Mouse (Mus musculus) lung, embryonic 14.5 days (tissue): ENCODE measurements around the gene Morn4. TPM values are rescaled to one million over a fixed set of nuclear protein-coding genes. Genes with fewer than 3 reads are reported as not detected.

Experiments
- ATAC-seq: fragments of 200-750 bp; cut with Nextera tagmentation; 2 replicates; pipeline ENCODE4 v1.8.0; 2017; ENCODE audit warnings: mild to moderate bottlenecking, moderate TSS enrichment, moderate library complexity; ENCODE audit not compliant: insufficient read depth
- DNase-seq: peaks from one replicate; pipeline ENCODE4 v3.0.0-alpha.2; 2015
- H3K27ac ChIP-seq: fragments of 300-500 bp; sonication (generic); 2 replicates; pipeline ENCODE4 v1.5.1; 2014; ENCODE audit warnings: low read depth, mild to moderate bottlenecking, moderate library complexity
- H3K27me3 ChIP-seq: fragments of 300-500 bp; sonication (generic); 2 replicates; pipeline ENCODE4 v1.6.1; 2014; ENCODE audit warnings: low read length, control low read depth; ENCODE audit not compliant: insufficient read depth
- H3K36me3 ChIP-seq: fragments of 300-500 bp; sonication (generic); 2 replicates; pipeline ENCODE4 v1.6.1; 2014; ENCODE audit warnings: control low read depth; ENCODE audit not compliant: insufficient read depth
- H3K4me1 ChIP-seq: fragments of 300-500 bp; sonication (generic); 2 replicates; pipeline ENCODE4 v1.6.1; 2014; ENCODE audit warnings: antibody characterized with exemption, control low read depth; ENCODE audit not compliant: insufficient read depth
- H3K4me2 ChIP-seq: fragments of 300-500 bp; sonication (generic); 2 replicates; pipeline ENCODE4 v1.6.1; 2014; ENCODE audit warnings: mild to moderate bottlenecking
- H3K4me3 ChIP-seq: fragments of 300-500 bp; sonication (generic); 2 replicates; pipeline ENCODE4 v1.5.1; 2014; ENCODE audit warnings: low read depth, low read length
- H3K9ac ChIP-seq: fragments of 300-500 bp; sonication (generic); 2 replicates; pipeline ENCODE4 v1.6.1; 2014
- H3K9me3 ChIP-seq: fragments of 300-500 bp; sonication (generic); 2 replicates; pipeline ENCODE4 v1.6.1; 2016; ENCODE audit warnings: low read depth, low read length, control low read depth
- CTCF ChIP-seq: IDR thresholded peaks from 2 replicates; pipeline ENCODE4 v1.5.1; 2016; ENCODE audit warnings: antibody characterized with exemption, low read depth
- WGBS: fragments of 180-500 bp; shearing (Covaris S2); extraction: QIAGEN DNeasy Blood & Tissue Kit; methylation state at CpG from one replicate; pipeline ENCODE4 v1.1.7; 2014; 5-methylcytosine and 5-hydroxymethylcytosine counted together
- polyA plus RNA-seq: library from polyadenylated mRNA; unstranded; fragments of >200 nt; fragmentation: Nextera tagmentation; extraction: Ambion mirVana; gene quantifications from 2 replicates; pipeline ENCODE4 v1.2.1, GENCODE M21; 2014

Morn4 gene
- polyA plus RNA-seq, 1 experiment from 2014 or later, result 24.8 TPM

- Histone ChIP-seq H3K27me3 (no peaks in the 10 kb centered on the region), H3K4me3 (peak within 1 kb of the TSS; percentile 33), H3K36me3 (no peaks in the 10 kb centered on the region), H3K9ac (peak within 1 kb of the TSS; percentile 24), H3K27ac (no peak within 1 kb of the TSS), H3K4me1 (no peaks in the 10 kb centered on the region), H3K9me3 (no peaks in the 10 kb centered on the region), H3K4me2 (peak within 1 kb of the TSS; percentile 61)
- DNase-seq (peak; percentile 89), ATAC-seq (peak; percentile 93)
- WGBS, result 19% methylated on average over 23 of the region's 23 CpGs
- TF ChIP-seq CTCF, result peak; percentile 91
These were observed 40.7 kb downstream of the Morn4 start, which contains the start of gene Hoga1 for GRCm38 (mm10) chr19:42045269-42046102. Hoga1 (plus strand) TSS chr19:42045610.

- ATAC-seq (no peak), DNase-seq (no peak)
- no peak overlapping the region for H3K9ac ChIP-seq
- WGBS, result 95% methylated on average over 6 of the region's 6 CpGs
- no peak overlapping the region for H3K4me3 ChIP-seq
- no peak for TF ChIP-seq CTCF
- no peak overlapping the region for H3K27ac ChIP-seq
- H3K4me2 ChIP-seq, result no peak overlapping the region
- no peaks in the 10 kb centered on the region for H3K36me3 ChIP-seq
- H3K4me1 ChIP-seq, result no peaks in the 10 kb centered on the region
- H3K9me3 ChIP-seq, result no peaks in the 10 kb centered on the region
- H3K27me3 ChIP-seq, result no peaks in the 10 kb centered on the region
These were observed 42.2 kb downstream of the Morn4 start for GRCm38 (mm10) chr19:42043988-42044387.

GRCm38 (mm10) chr19:42038310-42038709, 47.8 kb downstream of the Morn4 start:
- Histone ChIP-seq H3K4me1 (no peaks in the 10 kb centered on the region), H3K9me3 (no peaks in the 10 kb centered on the region), H3K36me3 (no peaks in the 10 kb centered on the region), H3K4me3 (no peak overlapping the region), H3K27ac (no peak overlapping the region), H3K9ac (no peak overlapping the region), H3K4me2 (no peak overlapping the region), H3K27me3 (no peaks in the 10 kb centered on the region)
- WGBS, result 86% methylated on average over 12 of the region's 12 CpGs
- ATAC-seq (no peak), DNase-seq (no peak)
- TF ChIP-seq CTCF, result no peak

- no peaks in the 10 kb centered on the region for H3K36me3 ChIP-seq
- no peak overlapping the region for H3K27ac ChIP-seq
- ATAC-seq, result no peak
- H3K4me1 ChIP-seq, result no peaks in the 10 kb centered on the region
- no peak overlapping the region for H3K4me2 ChIP-seq
- H3K4me3 ChIP-seq, result no peak overlapping the region
- H3K27me3 ChIP-seq, result no peaks in the 10 kb centered on the region
- no peak for TF ChIP-seq CTCF
- no peak overlapping the region for H3K9ac ChIP-seq
- no peaks in the 10 kb centered on the region for H3K9me3 ChIP-seq
- 49% methylated on average over 11 of the region's 11 CpGs for WGBS
- DNase-seq, result no peak
These were observed 48.9 kb downstream of the Morn4 start for GRCm38 (mm10) chr19:42037167-42037702.

- H3K27ac ChIP-seq, result no peak overlapping the region
- 79% methylated on average over 3 of the region's 3 CpGs for WGBS
- no peak for ATAC-seq
- no peak for DNase-seq
- H3K4me1 ChIP-seq, result no peaks in the 10 kb centered on the region
- H3K36me3 ChIP-seq, result no peaks in the 10 kb centered on the region
- no peaks in the 10 kb centered on the region for H3K27me3 ChIP-seq
- H3K4me2 ChIP-seq, result no peak overlapping the region
- H3K9me3 ChIP-seq, result no peaks in the 10 kb centered on the region
- no peak for TF ChIP-seq CTCF
- H3K9ac ChIP-seq, result no peak overlapping the region
- H3K4me3 ChIP-seq, result no peak overlapping the region
These were observed 49.8 kb downstream of the Morn4 start for GRCm38 (mm10) chr19:42036357-42036756.

GRCm38 (mm10) chr19:42035456-42036248, 50.5 kb downstream of the Morn4 start, which contains the start of gene Ankrd2:
Ankrd2 (plus strand) TSS chr19:42036000.
- Histone ChIP-seq H3K36me3 (no peaks in the 10 kb centered on the region), H3K4me2 (no peak within 1 kb of the TSS), H3K27ac (no peak within 1 kb of the TSS), H3K9me3 (no peaks in the 10 kb centered on the region), H3K27me3 (no peaks in the 10 kb centered on the region), H3K4me1 (no peaks in the 10 kb centered on the region), H3K4me3 (no peak within 1 kb of the TSS), H3K9ac (no peak within 1 kb of the TSS)
- 59% methylated on average over 19 of the region's 19 CpGs for WGBS
- DNase-seq (peak; percentile 92), ATAC-seq (peak; percentile 78)
- peak; percentile 95 for TF ChIP-seq CTCF
